Mouse (Mus musculus): ENCODE measurements around the gene Ptprd. TPM values are rescaled to one million over a fixed set of nuclear protein-coding genes. Genes with fewer than 3 reads are reported as not detected.

The Ptprd gene
- polyA plus RNA-seq, 1 experiment from 2014 or later: 41.8 TPM

DNA sequence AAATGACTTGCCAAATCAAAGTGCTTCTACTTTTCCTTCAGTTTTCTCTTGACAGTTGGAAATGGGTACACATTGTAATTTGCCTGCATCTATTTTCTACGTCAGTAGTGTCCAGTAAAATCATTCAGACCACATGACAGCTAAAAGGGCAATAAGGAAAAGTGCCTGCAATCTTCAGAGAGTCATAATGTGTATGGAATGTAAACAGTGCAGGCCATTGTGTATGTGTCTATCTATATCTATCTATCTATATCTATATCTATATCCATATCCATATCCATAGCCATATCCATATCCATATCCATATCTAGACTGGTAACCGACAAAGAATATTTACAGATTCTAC lies 1786.6 kb downstream of the Ptprd start:
- H3K27me3 ChIP-seq: no peaks in the 10 kb centered on the region

DNA sequence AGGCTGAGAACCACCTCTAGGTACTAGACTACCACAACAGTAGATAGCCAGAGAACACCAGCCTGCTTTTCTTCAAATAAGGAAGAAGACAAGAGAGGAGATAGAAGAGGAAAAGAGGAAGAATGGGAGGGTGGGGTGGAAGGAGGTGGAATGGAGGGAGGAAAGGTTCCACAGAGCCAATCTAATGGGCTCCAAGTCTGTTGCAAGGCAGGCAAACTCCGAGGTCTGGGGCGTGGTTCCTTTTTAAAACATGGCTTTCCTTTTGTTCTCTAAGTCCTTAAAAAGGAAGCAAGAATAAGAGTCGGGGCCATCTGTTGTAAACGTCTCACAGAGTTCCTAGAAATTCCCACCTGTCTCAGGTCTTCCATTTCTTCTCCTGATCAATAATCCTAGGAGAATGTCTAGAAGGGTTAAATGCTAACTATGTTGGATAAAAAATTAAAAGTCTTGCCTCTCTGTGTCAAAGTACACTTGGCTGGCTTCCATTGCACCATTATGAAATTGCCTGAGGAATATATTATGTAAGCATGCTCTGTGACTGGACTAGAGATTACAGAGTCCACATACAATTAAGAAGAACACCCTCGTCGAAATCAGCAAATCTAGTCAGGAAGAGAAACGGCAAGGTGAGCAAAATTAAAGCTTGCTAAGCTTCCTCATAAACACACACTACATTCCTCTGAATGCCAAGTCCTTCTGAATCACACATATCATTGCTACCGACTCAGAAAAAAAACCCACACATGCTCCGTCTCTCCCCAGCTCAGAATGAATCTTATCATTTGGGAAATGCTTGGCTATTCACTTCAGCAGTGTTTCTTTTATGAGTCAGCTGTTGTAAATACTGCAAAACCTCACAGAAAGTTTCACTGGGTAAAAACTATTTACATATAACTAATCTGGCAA lies 1787.2 kb downstream of the Ptprd start:
- no peak for ATAC-seq (ENCODE audit: insufficient number of reproducible peaks, insufficient read depth, low FRiP score, low TSS enrichment)

More for the DNA sequence above, 1786.6 kb downstream of the Ptprd start:
- ATAC-seq (ENCODE audit: insufficient number of reproducible peaks, insufficient read depth, low FRiP score, low TSS enrichment): no peak
- H3K36me3 ChIP-seq: no peaks in the 10 kb centered on the region
- H3K9me3 ChIP-seq: no peaks in the 10 kb centered on the region
- peaks cover 7% of the 10 kb centered on the region for H3K4me1 ChIP-seq
- H3K4me2 ChIP-seq (replicated peaks): no peak overlapping the region
- no peak overlapping the region for H3K9ac ChIP-seq
- WGBS: 89% methylated on average over 2 of the region's 2 CpGs
- no peak overlapping the region for H3K27ac ChIP-seq
- H3K4me3 ChIP-seq: no peak overlapping the region

DNA sequence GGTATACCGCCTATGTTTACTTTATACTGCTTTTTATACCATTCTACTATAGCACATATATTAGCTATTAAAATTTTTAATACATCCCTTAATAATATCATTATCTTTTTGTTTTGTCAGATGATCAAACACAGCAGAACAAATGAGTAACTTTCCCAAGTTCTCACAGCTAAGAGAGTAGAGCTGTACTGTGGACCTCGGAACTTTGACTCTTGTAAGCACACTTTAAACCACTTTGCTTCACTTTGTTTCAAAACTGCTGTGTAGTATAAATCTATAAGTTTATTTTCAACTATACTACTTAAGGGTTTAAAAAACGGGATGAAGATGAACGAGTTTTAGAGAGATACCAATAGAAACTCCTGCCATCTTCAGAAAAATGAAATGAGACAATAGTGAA lies 1789.6 kb downstream of the Ptprd start:
- Histone ChIP-seq H3K27me3 (no peaks in the 10 kb centered on the region), H3K4me1 (no peaks in the 10 kb centered on the region), H3K36me3 (no peaks in the 10 kb centered on the region), H3K9me3 (no peaks in the 10 kb centered on the region), H3K4me3 (no peak overlapping the region), H3K27ac (no peak overlapping the region), H3K9ac (no peak overlapping the region), H3K4me2 (replicated peaks) (no peak overlapping the region)
- ATAC-seq (ENCODE audit: insufficient number of reproducible peaks, insufficient read depth, low FRiP score, low TSS enrichment): no peak
- 94% methylated on average over 4 of the region's 4 CpGs for WGBS

More for the DNA sequence above, 1787.2 kb downstream of the Ptprd start:
- Histone ChIP-seq H3K4me3 (no peak overlapping the region), H3K36me3 (no peaks in the 10 kb centered on the region), H3K27ac (no peak overlapping the region), H3K9me3 (no peaks in the 10 kb centered on the region), H3K4me2 (replicated peaks) (no peak overlapping the region), H3K27me3 (no peaks in the 10 kb centered on the region), H3K9ac (no peak overlapping the region), H3K4me1 (0 out of 2 replicates have a peak, but pooled peaks cover under 1% of the 10 kb centered on the region)
- WGBS: 83% methylated on average over 9 of the region's 9 CpGs

DNA sequence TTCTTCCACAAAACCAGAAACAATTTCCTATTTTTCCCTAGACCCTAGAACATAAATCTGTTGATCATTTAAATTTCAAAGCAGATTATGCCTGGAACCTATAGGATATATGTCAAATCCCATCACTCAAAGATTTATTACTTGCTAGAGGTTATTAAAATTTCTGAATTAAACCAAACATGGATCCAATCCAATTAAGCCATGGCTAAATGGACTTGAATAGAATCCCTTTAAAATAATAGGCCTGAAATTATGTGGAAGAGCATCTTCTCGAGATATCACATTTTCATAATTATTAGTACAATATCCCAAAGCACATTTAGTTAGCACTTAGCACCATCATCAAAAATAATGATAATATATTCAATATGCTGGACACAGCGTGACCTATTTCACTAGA lies 1792.1 kb downstream of the Ptprd start:
- WGBS: 80% methylated on average over 2 of the region's 2 CpGs
- Histone ChIP-seq H3K9me3 (no peaks in the 10 kb centered on the region), H3K27me3 (no peaks in the 10 kb centered on the region), H3K4me2 (replicated peaks) (no peak overlapping the region), H3K36me3 (no peaks in the 10 kb centered on the region), H3K4me1 (no peaks in the 10 kb centered on the region), H3K27ac (no peak overlapping the region), H3K9ac (no peak overlapping the region), H3K4me3 (no peak overlapping the region)
- no peak for ATAC-seq (ENCODE audit: insufficient number of reproducible peaks, insufficient read depth, low FRiP score, low TSS enrichment)

DNA sequence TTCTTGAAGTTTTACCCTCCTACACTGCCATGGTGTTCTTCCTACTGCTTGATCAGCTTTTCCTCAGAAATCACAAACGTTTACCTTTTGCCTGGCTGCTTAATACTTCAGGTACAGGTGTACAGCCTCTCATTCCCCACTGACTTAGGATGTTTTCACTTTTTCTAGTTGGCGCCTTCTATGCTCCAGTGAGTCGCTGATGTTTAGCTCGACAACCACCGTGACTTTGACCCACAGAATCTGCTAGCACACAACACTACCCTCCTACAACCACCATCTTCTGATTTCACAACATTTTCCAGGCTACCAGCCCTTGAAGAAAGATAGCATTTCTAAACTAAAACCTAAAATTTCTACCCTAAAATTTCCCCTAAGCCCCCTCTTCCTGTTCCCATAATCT lies 1794.1 kb downstream of the Ptprd start:
- Histone ChIP-seq H3K4me3 (no peak overlapping the region), H3K27ac (no peak overlapping the region), H3K9me3 (no peaks in the 10 kb centered on the region), H3K4me1 (no peaks in the 10 kb centered on the region), H3K4me2 (replicated peaks) (no peak overlapping the region), H3K9ac (no peak overlapping the region), H3K36me3 (no peaks in the 10 kb centered on the region), H3K27me3 (no peaks in the 10 kb centered on the region)
- WGBS: 93% methylated on average over 5 of the region's 5 CpGs
- ATAC-seq (ENCODE audit: insufficient number of reproducible peaks, insufficient read depth, low FRiP score, low TSS enrichment): no peak

DNA sequence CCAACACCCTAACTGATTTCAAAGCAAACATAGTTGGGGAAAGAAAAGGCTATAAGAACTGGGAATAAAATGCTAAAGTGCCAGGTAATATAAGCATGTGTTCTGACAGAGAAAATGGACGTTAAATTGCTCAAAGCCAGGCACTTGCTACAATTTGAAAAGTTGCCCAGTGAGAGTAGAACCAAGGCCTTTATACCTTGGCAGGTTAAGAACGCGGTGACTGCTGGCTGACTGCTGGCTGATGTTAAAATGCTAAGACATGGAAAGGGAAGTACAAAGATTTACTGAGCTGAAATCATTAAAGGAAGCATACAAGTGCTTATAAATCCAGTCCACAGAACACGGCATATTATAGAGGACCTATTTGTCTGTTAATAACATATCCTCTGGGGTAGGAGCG lies 1796.1 kb downstream of the Ptprd start:
- Histone ChIP-seq H3K36me3 (no peaks in the 10 kb centered on the region), H3K27me3 (no peaks in the 10 kb centered on the region), H3K4me1 (no peaks in the 10 kb centered on the region), H3K9ac (no peak overlapping the region), H3K27ac (no peak overlapping the region), H3K4me2 (replicated peaks) (no peak overlapping the region), H3K9me3 (no peaks in the 10 kb centered on the region), H3K4me3 (no peak overlapping the region)
- WGBS: 73% methylated on average over 5 of the region's 5 CpGs
- no peak for ATAC-seq (ENCODE audit: insufficient number of reproducible peaks, insufficient read depth, low FRiP score, low TSS enrichment)

DNA sequence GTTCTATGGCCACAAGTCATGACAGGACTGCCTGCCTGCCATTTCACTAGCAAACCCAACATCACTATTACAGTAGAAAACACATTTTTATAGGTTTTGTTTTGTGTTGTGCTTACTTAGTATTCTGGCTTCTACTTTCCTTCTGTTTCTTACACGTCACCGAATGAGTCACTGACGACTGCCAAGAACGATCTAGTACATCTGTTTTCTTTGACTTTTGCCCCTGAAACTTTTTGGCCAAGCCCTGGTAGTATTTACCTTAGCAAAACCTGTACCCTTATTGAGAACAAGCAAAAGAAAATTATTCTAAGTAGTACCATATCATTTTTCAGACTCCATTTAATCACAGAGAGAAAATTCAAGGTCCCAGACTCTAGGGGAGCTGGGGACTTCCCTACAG lies 1797.2 kb downstream of the Ptprd start:
- no peak overlapping the region for H3K27ac ChIP-seq
- no peak overlapping the region for H3K9ac ChIP-seq
- no peaks in the 10 kb centered on the region for H3K4me1 ChIP-seq
- no peak for ATAC-seq (ENCODE audit: insufficient number of reproducible peaks, insufficient read depth, low FRiP score, low TSS enrichment)
- H3K4me3 ChIP-seq: no peak overlapping the region
- H3K27me3 ChIP-seq: no peaks in the 10 kb centered on the region
- no peaks in the 10 kb centered on the region for H3K36me3 ChIP-seq
- H3K9me3 ChIP-seq: no peaks in the 10 kb centered on the region
- 66% methylated on average over 4 of the region's 4 CpGs for WGBS
- H3K4me2 ChIP-seq (replicated peaks): no peak overlapping the region

DNA sequence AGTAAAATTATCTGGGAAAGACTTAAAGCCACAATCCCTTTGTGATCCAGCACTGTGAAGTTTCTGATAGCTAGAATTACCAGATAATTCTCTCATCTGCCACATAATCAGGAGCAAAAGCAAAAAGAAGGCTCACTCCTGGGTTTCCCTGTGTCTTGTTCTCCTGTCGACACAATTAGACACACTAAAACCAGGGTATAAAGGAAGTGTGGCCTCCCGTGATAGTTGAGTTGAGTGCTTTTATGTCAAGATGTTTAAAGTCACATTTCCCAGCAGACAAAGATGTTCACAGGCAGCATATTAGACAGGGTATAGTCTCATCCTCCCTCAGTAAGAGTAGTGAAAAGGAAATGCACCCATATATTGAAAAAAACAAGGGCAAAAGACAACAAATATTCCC lies 1801.7 kb downstream of the Ptprd start:
- no peaks in the 10 kb centered on the region for H3K9me3 ChIP-seq
- no peaks in the 10 kb centered on the region for H3K36me3 ChIP-seq
- no peaks in the 10 kb centered on the region; the same call in 1 of the 2 replicates for H3K4me1 ChIP-seq
- H3K9ac ChIP-seq: no peak overlapping the region
- H3K4me3 ChIP-seq: no peak overlapping the region
- no peak overlapping the region for H3K27ac ChIP-seq
- WGBS: 51% methylated on average over 2 of the region's 2 CpGs
- H3K27me3 ChIP-seq: no peaks in the 10 kb centered on the region
- H3K4me2 ChIP-seq (replicated peaks): no peak overlapping the region
- no peak for ATAC-seq (ENCODE audit: insufficient number of reproducible peaks, insufficient read depth, low FRiP score, low TSS enrichment)

DNA sequence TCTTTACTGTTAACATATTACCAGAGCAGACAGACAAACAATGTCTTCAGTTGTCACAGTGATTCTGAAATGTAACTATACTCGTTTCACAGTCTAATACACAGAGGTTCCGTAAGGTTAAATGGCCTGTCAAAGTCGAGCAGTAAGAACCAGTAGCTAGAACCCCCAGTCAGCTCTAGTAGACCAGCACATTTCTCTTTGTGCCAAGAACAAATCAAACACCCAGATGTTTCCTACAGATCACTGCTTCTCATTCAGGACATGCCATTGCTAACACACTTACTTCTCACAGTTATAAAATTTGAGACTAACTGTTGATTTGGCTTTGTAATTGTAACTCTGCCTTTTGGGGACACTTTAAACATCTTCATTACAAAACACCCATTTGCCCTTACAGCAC lies 1802.6 kb downstream of the Ptprd start:
- 67% methylated on average over 3 of the region's 3 CpGs for WGBS

DNA sequence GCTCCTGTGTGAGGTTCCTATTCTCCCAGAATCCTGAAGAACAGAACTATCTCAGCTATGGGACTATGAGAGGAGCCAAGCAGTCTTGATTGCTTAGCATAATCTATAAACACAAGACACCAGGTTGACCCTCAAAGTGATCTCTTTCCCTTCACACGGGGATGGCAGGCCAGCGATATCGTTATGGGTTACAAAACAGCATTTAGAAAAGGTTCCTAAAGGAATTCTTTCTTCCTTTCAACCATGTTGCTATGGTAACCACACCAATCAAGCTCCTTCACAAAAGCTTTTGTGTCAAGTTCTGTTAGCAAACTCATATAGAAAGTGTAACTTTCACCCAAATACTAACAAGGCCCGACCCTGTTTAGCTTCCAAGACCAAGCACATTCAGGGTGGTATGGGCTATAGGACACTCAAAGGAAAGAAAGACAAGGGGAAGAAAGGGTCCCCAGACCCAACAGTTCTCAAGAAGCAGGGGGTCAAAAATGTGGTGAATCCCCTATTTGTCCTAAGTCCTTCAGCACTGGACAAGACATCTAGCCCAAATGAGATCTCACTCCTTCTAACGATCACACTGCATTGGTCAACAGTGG lies 1805.8 kb downstream of the Ptprd start:
- no peaks in the 10 kb centered on the region for H3K9me3 ChIP-seq
- no peak for ATAC-seq (ENCODE audit: insufficient number of reproducible peaks, insufficient read depth, low FRiP score, low TSS enrichment)
- no peaks in the 10 kb centered on the region for H3K27me3 ChIP-seq
- no peaks in the 10 kb centered on the region for H3K36me3 ChIP-seq
- no peaks in the 10 kb centered on the region; the same call in 1 of the 2 replicates for H3K4me1 ChIP-seq
- WGBS: 60% methylated on average over 5 of the region's 5 CpGs
- H3K4me3 ChIP-seq: no peak overlapping the region
- no peak overlapping the region for H3K27ac ChIP-seq
- H3K9ac ChIP-seq: no peak overlapping the region
- no peak overlapping the region for H3K4me2 ChIP-seq (replicated peaks)

More for the DNA sequence above, 1802.6 kb downstream of the Ptprd start:
- Histone ChIP-seq H3K4me1 (no peaks in the 10 kb centered on the region; the same call in 1 of the 2 replicates), H3K9ac (no peak overlapping the region), H3K27me3 (no peaks in the 10 kb centered on the region), H3K27ac (no peak overlapping the region), H3K4me3 (no peak overlapping the region), H3K36me3 (no peaks in the 10 kb centered on the region), H3K9me3 (no peaks in the 10 kb centered on the region), H3K4me2 (replicated peaks) (no peak overlapping the region)
- ATAC-seq (ENCODE audit: insufficient number of reproducible peaks, insufficient read depth, low FRiP score, low TSS enrichment): no peak

DNA sequence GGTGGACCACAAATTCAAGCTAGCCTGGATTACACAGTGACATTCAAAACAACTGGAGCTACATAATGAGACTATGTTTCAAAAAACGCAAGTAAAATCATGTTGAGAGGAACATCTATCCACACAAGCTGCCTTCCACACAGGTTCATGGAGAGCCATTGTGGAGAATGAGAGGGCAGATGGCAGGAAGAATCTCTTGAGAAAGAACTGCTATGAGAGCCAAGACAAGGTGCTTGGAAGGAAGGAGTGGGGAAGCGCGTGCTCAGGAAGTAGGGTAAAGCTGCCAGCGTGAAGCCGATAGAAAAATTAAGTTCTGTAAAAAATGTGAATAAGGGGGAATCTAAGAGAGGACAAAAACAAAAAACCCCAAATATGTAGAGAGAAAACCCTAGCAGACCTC lies 1808.5 kb downstream of the Ptprd start:
- Histone ChIP-seq H3K36me3 (no peaks in the 10 kb centered on the region), H3K9ac (no peak overlapping the region), H3K27ac (no peak overlapping the region), H3K4me2 (replicated peaks) (no peak overlapping the region), H3K9me3 (no peaks in the 10 kb centered on the region), H3K27me3 (no peaks in the 10 kb centered on the region), H3K4me1 (no peaks in the 10 kb centered on the region; the same call in 1 of the 2 replicates), H3K4me3 (no peak overlapping the region)
- WGBS: 96% methylated on average over 5 of the region's 5 CpGs
- no peak for ATAC-seq (ENCODE audit: insufficient number of reproducible peaks, insufficient read depth, low FRiP score, low TSS enrichment)

DNA sequence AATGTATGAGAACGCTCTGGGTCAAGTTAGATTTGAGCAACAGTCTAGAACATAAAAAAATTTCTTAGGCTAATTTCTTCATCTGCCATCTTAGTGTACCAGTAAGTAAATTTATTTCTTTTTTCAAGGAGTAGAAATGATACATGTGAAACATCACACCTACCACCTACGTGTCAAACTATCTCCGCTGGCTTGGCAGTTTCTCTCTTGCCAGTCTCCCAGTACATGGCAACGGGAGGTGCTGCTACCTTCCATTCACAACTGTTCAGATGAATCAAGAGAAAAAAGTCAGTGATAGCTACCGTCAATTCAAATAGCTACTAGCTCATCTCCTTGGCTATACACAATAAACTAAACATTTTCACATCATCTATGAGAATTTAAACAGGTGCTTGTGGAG lies 1823.9 kb downstream of the Ptprd start:
- no peak overlapping the region for H3K27ac ChIP-seq
- H3K27me3 ChIP-seq: no peaks in the 10 kb centered on the region
- peaks cover 3% of the 10 kb centered on the region; the same call in 1 of the 2 replicates for H3K4me1 ChIP-seq
- no peaks in the 10 kb centered on the region for H3K9me3 ChIP-seq
- H3K4me3 ChIP-seq: no peak overlapping the region
- H3K36me3 ChIP-seq: no peaks in the 10 kb centered on the region
- H3K4me2 ChIP-seq (replicated peaks): no peak overlapping the region
- H3K9ac ChIP-seq: no peak overlapping the region
- no peak for ATAC-seq (ENCODE audit: insufficient number of reproducible peaks, insufficient read depth, low FRiP score, low TSS enrichment)
- 88% methylated on average over 5 of the region's 5 CpGs for WGBS
